Mouse (Mus musculus) hindbrain, embryonic 13.5 days (tissue): ENCODE measurements around the gene Psd4. TPM values are rescaled to one million over a fixed set of nuclear protein-coding genes. Genes with fewer than 3 reads are reported as not detected.

Source experiments
- ATAC-seq: fragments of 200-750 bp; cut with Nextera tagmentation; 2 replicates; pipeline ENCODE4 v1.8.0; 2017; ENCODE audit warnings: moderate TSS enrichment; ENCODE audit not compliant: low FRiP score
- H3K27ac ChIP-seq: fragments of 300-500 bp; sonication (generic); 2 replicates; pipeline ENCODE4 v1.5.1; 2015; ENCODE audit warnings: inconsistent platforms, mild to moderate bottlenecking, moderate library complexity
- H3K27me3 ChIP-seq: fragments of 300-500 bp; sonication (generic); 2 replicates; pipeline ENCODE4 v1.6.1; 2015; ENCODE audit warnings: mild to moderate bottlenecking, inconsistent platforms
- H3K36me3 ChIP-seq: fragments of 300-500 bp; sonication (generic); 2 replicates; pipeline ENCODE4 v1.6.1; 2015; ENCODE audit warnings: mild to moderate bottlenecking, inconsistent platforms
- H3K4me1 ChIP-seq: fragments of 300-500 bp; sonication (generic); replicated peaks from 2 replicates; pipeline ENCODE4 v1.6.1; 2015; ENCODE audit warnings: inconsistent platforms
- H3K4me2 ChIP-seq: fragments of 300-500 bp; sonication (generic); 2 replicates; pipeline ENCODE4 v1.6.1; 2015; ENCODE audit warnings: inconsistent platforms, mild to moderate bottlenecking, moderate library complexity
- H3K4me3 ChIP-seq: fragments of 300-500 bp; sonication (generic); 2 replicates; pipeline ENCODE4 v1.5.1; 2015; ENCODE audit warnings: mild to moderate bottlenecking, inconsistent platforms
- H3K9ac ChIP-seq: fragments of 300-500 bp; sonication (generic); 2 replicates; pipeline ENCODE4 v1.6.1; 2015; ENCODE audit warnings: mild to moderate bottlenecking, inconsistent platforms
- H3K9me3 ChIP-seq: fragments of 300-500 bp; sonication (generic); 2 replicates; pipeline ENCODE4 v1.6.1; 2016; ENCODE audit warnings: inconsistent platforms
- WGBS: fragments of 180-500 bp; shearing (Covaris S2); methylation state at CpG from one replicate; pipeline ENCODE4 v1.1.7; 2015; 5-methylcytosine and 5-hydroxymethylcytosine counted together
- polyA plus RNA-seq: library from polyadenylated mRNA; unstranded; fragments of >200 nt; fragmentation: Nextera tagmentation; extraction: Ambion mirVana; gene quantifications from 2 replicates; pipeline ENCODE4 v1.2.1, GENCODE M21; 2015

Gene Psd4
- polyA plus RNA-seq, 1 experiment from 2014 or later = 0.74 TPM

DNA sequence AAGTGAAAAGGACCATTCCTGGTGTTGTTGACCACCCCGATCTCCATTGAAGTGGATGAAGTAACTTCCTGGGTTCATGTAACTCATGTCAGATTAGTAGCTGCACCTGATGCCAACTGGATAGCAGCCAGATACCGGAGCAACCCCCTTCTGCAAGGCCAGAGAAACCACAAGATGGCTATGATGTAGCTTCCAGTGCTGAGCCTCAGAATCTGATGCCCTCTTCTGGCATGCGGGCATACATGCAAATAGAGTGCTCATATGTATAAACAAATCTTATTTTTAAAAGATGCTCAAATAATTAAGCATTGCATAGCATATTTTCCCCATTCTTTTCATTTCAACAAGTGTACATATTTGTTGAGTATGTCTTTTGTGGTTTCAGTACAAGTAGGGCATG is 3.6 kb upstream of the Psd4 start:
- no peak overlapping the region for H3K4me3 ChIP-seq
- H3K9ac ChIP-seq = no peak overlapping the region
- H3K27me3 ChIP-seq = peaks cover 18% of the 10 kb centered on the region
- no peak for ATAC-seq
- H3K27ac ChIP-seq = no peak overlapping the region
- H3K9me3 ChIP-seq = no peaks in the 10 kb centered on the region
- no peak overlapping the region for H3K4me2 ChIP-seq
- 87% methylated on average over 3 of the region's 3 CpGs for WGBS
- H3K4me1 ChIP-seq = peaks cover 5% of the 10 kb centered on the region; the same call in 1 of the 2 replicates
- no peaks in the 10 kb centered on the region for H3K36me3 ChIP-seq

GRCm38 (mm10) chr2:24366214-24366975 is 985 bp upstream of the Psd4 start:
- Histone ChIP-seq H3K4me2 (no peak overlapping the region), H3K9ac (no peak overlapping the region), H3K4me3 (no peak overlapping the region), H3K9me3 (no peaks in the 10 kb centered on the region), H3K27me3 (peaks cover 22% of the 10 kb centered on the region), H3K4me1 (peaks cover 5% of the 10 kb centered on the region; the same call in 1 of the 2 replicates), H3K36me3 (no peaks in the 10 kb centered on the region), H3K27ac (no peak overlapping the region)
- ATAC-seq = no peak
- WGBS = 76% methylated on average over 12 of the region's 12 CpGs

DNA sequence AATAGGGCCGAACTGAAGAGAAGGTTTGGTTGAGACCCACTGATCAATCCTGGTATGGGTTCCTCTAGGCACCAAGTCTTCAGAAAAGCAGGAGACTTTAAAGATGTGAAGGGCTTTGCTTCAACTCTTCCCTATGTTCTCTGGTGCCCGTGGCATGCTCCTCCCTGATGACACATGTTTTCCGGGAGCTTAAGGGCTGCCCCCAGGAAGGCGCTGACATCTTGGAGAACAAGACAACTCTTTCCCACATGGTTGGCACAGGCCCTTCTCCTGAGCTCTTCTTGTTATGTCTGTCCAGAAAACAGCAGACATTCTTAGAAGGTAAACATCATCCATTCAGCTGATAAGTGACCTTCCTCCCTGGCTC is 498 bp downstream of the Psd4 start:
- H3K4me2 ChIP-seq = peak overlapping the region; percentile 83
- no peaks in the 10 kb centered on the region for H3K9me3 ChIP-seq
- no peak overlapping the region for H3K27ac ChIP-seq
- 0 out of 2 replicates have a peak overlapping the region, but pooled peaks have one; percentile 71 for H3K9ac ChIP-seq
- ATAC-seq = 0 out of 2 replicates have a peak, but pooled peaks have one; percentile 16
- peak overlapping the region; percentile 47 for H3K4me3 ChIP-seq
- WGBS = 77% methylated on average over 4 of the region's 4 CpGs
- H3K27me3 ChIP-seq = peaks cover 22% of the 10 kb centered on the region
- H3K4me1 ChIP-seq = peaks cover 5% of the 10 kb centered on the region; the same call in 1 of the 2 replicates
- no peaks in the 10 kb centered on the region for H3K36me3 ChIP-seq

DNA sequence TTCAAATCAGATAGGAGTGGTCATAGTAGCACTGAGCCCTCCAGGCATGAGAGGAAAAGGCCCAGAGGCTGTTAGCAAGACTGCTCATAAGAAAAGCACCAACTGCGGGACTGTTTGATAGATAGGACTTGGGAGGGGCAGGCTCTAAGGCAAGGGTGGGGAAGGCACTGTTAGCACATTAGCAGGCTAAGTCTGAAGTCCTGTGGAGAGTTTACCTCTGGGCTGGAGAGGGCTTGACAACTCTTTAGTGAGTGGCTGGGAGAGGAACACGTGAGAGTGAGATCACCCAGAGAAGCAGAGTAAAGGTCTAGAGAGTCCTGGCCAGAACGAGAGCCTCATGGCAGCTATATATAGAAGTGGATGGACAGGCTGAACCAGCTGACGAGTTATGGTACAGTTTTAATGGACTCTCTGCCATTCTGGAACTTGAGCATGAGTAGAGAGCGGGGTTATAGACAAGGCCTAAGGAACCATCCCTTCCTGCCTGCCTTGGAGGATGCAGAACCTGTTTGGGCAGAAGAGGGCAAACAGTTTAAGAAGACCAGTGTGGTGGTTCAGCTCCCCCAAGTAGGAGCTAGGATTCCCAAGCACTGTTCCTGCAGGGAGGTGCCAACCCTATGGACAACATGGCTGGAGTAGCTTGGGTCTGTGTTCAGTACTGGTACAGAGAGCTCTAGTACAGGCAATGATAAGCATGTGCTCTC is 11.5 kb downstream of the Psd4 start:
- Histone ChIP-seq H3K27me3 (no peaks in the 10 kb centered on the region), H3K27ac (no peak overlapping the region), H3K4me2 (no peak overlapping the region), H3K9me3 (no peaks in the 10 kb centered on the region), H3K36me3 (no peaks in the 10 kb centered on the region), H3K4me3 (no peak overlapping the region), H3K4me1 (no peaks in the 10 kb centered on the region), H3K9ac (no peak overlapping the region)
- WGBS = 81% methylated on average over 5 of the region's 5 CpGs
- ATAC-seq = no peak

- H3K36me3 ChIP-seq = no peaks in the 10 kb centered on the region
- H3K9ac ChIP-seq = no peak overlapping the region
- WGBS = 85% methylated on average over 9 of the region's 9 CpGs
- H3K27me3 ChIP-seq = no peaks in the 10 kb centered on the region
- no peak overlapping the region for H3K4me3 ChIP-seq
- no peaks in the 10 kb centered on the region for H3K4me1 ChIP-seq
- no peak for ATAC-seq
- no peak overlapping the region for H3K4me2 ChIP-seq
- no peak overlapping the region for H3K27ac ChIP-seq
- no peaks in the 10 kb centered on the region for H3K9me3 ChIP-seq
Observed at GRCm38 (mm10) chr2:24382456-24383230, 15.3 kb downstream of the Psd4 start.

DNA sequence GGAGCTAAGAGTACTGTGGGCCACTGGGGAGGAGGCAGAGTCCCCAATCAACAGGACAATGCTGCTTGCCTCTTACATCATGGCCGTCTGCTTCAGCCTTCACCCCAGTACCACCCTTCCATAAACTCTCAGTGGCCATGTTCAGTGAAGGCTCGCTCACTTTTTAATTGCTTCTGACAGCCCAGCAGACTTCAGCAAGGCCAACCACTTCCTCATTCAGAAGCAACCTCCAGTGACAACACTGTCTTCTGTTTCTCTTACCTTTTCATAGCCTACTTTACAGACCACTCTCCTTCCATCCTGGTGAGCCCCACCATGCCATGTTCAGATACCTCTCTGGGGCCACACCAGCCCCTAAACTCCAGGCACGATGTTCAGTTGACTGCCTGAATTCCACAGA is 16.3 kb downstream of the Psd4 start:
- no peaks in the 10 kb centered on the region for H3K4me1 ChIP-seq
- ATAC-seq = no peak
- no peak overlapping the region for H3K4me3 ChIP-seq
- H3K9me3 ChIP-seq = no peaks in the 10 kb centered on the region
- no peak overlapping the region for H3K9ac ChIP-seq
- no peaks in the 10 kb centered on the region for H3K36me3 ChIP-seq
- H3K4me2 ChIP-seq = no peak overlapping the region
- WGBS = 93% methylated on average over 3 of the region's 3 CpGs
- H3K27me3 ChIP-seq = no peaks in the 10 kb centered on the region
- H3K27ac ChIP-seq = no peak overlapping the region

GRCm38 (mm10) chr2:24384393-24384792 is 17.0 kb downstream of the Psd4 start:
- Histone ChIP-seq H3K4me2 (no peak overlapping the region), H3K27ac (no peak overlapping the region), H3K4me3 (no peak overlapping the region), H3K27me3 (no peaks in the 10 kb centered on the region), H3K9ac (no peak overlapping the region), H3K4me1 (no peaks in the 10 kb centered on the region), H3K9me3 (no peaks in the 10 kb centered on the region), H3K36me3 (no peaks in the 10 kb centered on the region)
- no peak for ATAC-seq

DNA sequence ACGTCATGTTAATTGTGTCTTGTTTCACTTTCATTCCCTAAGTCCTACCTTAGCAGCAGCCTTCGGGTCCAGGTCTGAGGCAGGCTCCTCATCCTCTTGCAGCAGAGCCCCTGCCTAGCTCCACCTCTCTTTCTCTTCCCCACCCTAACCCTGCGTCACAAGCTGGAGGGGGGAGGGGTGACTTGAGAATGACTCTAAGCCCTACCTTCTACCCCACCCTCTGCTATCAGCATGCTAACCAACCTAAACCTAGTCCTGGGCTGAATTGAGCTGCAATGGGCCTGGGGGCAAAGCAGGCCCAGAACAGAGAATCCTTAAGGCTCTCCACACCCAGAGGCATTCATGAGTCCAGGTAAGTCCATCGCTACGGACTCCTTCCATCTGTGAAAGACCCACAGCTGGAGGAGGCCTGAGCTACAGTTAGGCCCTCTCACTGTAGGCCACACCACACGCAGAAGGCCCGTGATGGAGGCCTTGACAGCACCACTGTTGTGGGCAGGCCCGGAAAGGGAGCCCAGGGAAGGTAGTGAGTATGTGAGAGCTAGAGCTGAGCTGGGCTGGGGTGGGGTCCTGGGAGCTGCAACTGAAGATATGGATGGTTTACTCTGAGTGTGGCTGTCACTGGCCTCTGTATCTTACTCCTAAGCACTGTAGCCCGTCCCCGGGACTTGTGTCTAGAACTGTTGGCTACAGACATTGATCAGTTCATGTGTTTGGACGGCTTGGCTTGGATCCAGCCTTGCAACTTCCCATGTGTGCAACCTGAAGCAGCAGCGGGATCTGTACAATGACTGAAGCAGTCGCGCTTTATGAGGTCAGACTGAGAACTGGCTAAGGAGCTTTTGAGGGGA is 18.0 kb downstream of the Psd4 start:
- no peak for ATAC-seq
- Histone ChIP-seq H3K9ac (no peak overlapping the region), H3K4me3 (no peak overlapping the region), H3K4me2 (no peak overlapping the region), H3K9me3 (no peaks in the 10 kb centered on the region), H3K4me1 (no peaks in the 10 kb centered on the region), H3K27ac (no peak overlapping the region), H3K27me3 (no peaks in the 10 kb centered on the region), H3K36me3 (no peaks in the 10 kb centered on the region)
- WGBS = 88% methylated on average over 14 of the region's 14 CpGs

DNA sequence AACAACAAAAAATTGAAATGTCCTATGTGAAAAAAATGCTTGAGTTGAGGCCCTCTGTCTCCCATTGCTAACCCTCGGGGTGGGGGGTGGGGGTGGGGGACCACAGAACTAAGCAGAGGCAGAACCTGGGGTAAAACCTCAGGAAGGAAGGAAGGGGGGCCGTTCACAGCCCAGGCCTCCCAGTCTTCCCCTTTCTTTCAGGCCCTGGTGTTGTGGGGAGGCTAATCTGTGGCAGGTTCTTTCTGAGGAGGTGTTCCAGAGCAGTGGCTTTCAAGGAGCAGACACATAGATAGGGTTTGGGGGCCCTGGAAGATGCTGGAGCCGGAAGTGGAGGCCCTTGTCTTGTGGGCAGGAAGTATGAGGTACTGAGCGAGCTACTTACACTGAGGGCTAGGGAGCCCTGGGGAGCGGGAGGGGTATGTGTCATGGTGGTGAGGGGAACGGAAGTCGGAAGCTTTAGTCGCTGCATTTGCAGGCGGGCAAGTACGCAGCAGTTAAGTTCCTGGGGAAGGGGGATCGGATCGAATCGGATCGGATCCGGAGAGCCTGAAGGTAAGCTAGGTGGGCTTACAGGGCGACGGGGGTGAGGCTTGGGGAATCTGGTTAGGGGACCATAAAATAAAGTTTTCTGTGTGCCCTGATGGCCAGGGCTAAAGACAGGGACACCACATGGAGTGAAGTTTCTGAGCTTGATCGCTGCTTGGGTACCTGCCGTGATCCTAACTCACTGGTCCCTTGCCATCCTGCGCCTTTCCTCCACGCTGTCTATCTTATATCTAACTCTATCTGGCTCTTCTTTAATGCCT is 19.0 kb downstream of the Psd4 start:
- Histone ChIP-seq H3K27me3 (no peaks in the 10 kb centered on the region), H3K36me3 (no peaks in the 10 kb centered on the region), H3K27ac (no peak overlapping the region), H3K4me1 (no peaks in the 10 kb centered on the region), H3K4me3 (no peak overlapping the region), H3K9me3 (no peaks in the 10 kb centered on the region), H3K4me2 (no peak overlapping the region), H3K9ac (no peak overlapping the region)
- 85% methylated on average over 21 of the region's 21 CpGs for WGBS
- no peak for ATAC-seq

DNA sequence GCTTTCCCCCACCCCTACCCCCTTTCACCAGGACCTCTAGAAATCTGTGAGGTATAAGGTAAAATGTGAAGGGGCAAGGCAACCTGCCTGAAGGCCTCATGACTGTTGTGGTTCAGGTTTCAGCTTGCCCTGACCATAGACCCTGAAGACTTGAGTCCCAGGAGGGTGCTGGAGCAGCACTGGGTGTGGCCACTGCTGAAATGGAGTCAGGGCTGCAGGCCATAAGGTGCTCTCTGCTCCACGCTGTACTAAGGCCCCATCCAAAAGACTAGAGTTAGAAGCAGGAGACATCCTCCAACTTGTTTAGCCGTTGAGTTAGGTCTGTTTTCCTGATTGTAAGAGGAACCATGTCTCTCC is 19.6 kb downstream of the Psd4 start:
- WGBS = 81% methylated on average over 2 of the region's 2 CpGs
- Histone ChIP-seq H3K4me3 (no peak overlapping the region), H3K27me3 (no peaks in the 10 kb centered on the region), H3K9ac (no peak overlapping the region), H3K4me1 (no peaks in the 10 kb centered on the region), H3K4me2 (no peak overlapping the region), H3K9me3 (no peaks in the 10 kb centered on the region), H3K36me3 (no peaks in the 10 kb centered on the region), H3K27ac (no peak overlapping the region)
- ATAC-seq = no peak
